In the genomic region with DNA sequence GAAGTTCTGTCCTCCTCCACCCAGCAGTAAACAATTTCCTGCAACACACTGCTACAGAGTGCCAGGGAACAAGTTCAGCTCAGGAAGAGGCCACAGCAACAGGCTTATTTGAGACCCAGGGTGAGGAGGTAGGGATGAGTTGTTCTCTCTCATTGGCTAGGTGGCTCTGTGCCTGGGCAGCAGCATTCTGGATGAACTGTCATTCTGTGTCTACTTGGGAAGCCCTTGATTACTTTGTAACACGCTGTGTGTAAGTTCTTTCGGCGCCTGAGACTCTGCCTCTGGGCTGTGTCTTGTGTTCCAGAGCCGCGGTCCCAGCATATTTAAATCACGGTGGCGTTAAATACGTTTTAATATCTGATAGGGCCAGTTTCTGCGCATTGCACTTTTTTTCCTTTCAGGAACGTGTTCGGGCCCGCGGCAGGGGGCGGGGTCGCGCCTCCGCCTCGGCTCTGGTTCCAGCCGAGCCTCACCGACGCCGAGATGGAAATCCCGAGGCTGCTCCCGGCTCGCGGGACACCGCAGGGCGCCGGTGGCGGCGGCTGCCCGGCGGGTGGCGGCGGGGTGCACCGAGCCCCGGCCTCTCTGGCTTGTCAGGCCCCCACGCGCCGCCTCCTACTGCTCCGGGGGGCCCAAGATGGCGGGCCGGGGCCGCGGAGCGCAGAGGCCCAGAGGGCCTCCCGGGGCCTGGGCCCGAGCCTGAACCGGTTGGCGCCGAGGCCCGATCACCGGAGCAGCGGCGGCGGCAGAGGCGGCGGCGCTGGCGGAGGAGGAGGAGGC, we compare ENCODE assay signal across 8 mouse cellular contexts. TPM values are rescaled to one million over a fixed set of nuclear protein-coding genes. Genes with fewer than 3 reads are reported as not detected.
DNase-seq lines count a peak whose midpoint lies in the region; ATAC-seq and TF ChIP-seq lines count a peak whose summit lies in the region.
"Not testable (repeated sequence)": the region's sequence is repeated elsewhere in the genome, so short reads cannot be mapped to it uniquely, and the experiment has no call there.

A gene (plus strand): TSS at position 378 of the 780 bp plus-strand sequence.

- not testable (repeated sequence) for H3K9me3 ChIP-seq in forebrain, embryonic 11.5 days (ENCODE audit: control insufficient read depth, low read length); heart, embryonic 15.5 days (replicated peaks); intestine, embryonic 16.5 days (ENCODE audit: control insufficient read depth, low read length); liver, embryonic 13.5 days (replicated peaks); midbrain, embryonic 12.5 days; stomach, embryonic 14.5 days (ENCODE audit: control insufficient read depth, low read depth, low read length)

- H3K9ac ChIP-seq in forebrain, embryonic 11.5 days (ENCODE audit: low read length); heart, embryonic 15.5 days; intestine, embryonic 16.5 days (ENCODE audit: low read depth, low read length); liver, embryonic 13.5 days; midbrain, embryonic 12.5 days (replicated peaks); stomach, embryonic 14.5 days (replicated peaks; ENCODE audit: low read depth, low read length): not testable (repeated sequence)

- not testable (repeated sequence) for H3K27me3 ChIP-seq in forebrain, embryonic 11.5 days (ENCODE audit: control insufficient read depth, insufficient read depth, low read length); heart, embryonic 15.5 days; intestine, embryonic 16.5 days (replicated peaks; ENCODE audit: control insufficient read depth, insufficient read depth, low read length); liver, embryonic 13.5 days; midbrain, embryonic 12.5 days; stomach, embryonic 14.5 days (ENCODE audit: control insufficient read depth, insufficient read depth, low read length)

- H3K4me2 ChIP-seq in forebrain, embryonic 11.5 days (ENCODE audit: low read depth, low read length, severe bottlenecking); intestine, embryonic 16.5 days (ENCODE audit: low read depth, low read length); midbrain, embryonic 12.5 days (replicated peaks); stomach, embryonic 14.5 days (replicated peaks; ENCODE audit: low read depth, low read length): not testable (repeated sequence)
- H3K4me2 ChIP-seq in heart, embryonic 15.5 days: 0 out of 2 replicates have a peak within 1 kb of the TSS, but pooled peaks have one; percentile 38
- H3K4me2 ChIP-seq in liver, embryonic 13.5 days: peak within 1 kb of the TSS; percentile 43; the same call in 1 of the 2 replicates

- DNase-seq in adrenal gland, adult 18-20 months (ENCODE audit: low spot score in 2 of 2); forebrain, embryonic 11.5 days (ENCODE audit: low spot score); left cerebral cortex, adult 2 months (ENCODE audit: extremely low spot score in 1 of 2, low spot score in 2 of 2); liver, embryonic 13.5 days: not testable (repeated sequence)

- TF ChIP-seq CTCF in left cerebral cortex, adult 2 months (IDR thresholded peaks at IDR 0.05): not testable (repeated sequence)

- ATAC-seq in forebrain, embryonic 11.5 days (replicated peaks; ENCODE audit: low FRiP score): peak; percentile 78
- ATAC-seq in heart, embryonic 15.5 days (replicated peaks; ENCODE audit: insufficient number of reproducible peaks, insufficient read depth, low FRiP score, low read depth): peak; percentile 74; the same call in 1 of the 2 replicates
- peak; percentile 79 for ATAC-seq in intestine, embryonic 16.5 days
- ATAC-seq in liver, embryonic 13.5 days (ENCODE audit: low read depth): peak; percentile 61
- peak; percentile 72 for ATAC-seq in midbrain, embryonic 12.5 days (ENCODE audit: low FRiP score, low read depth)
- peak; percentile 71 for ATAC-seq in stomach, embryonic 14.5 days (ENCODE audit: insufficient number of reproducible peaks, insufficient read depth, low FRiP score, low read depth)

- intact Hi-C loops in left cerebral cortex, adult 2 months (cut with DNase I): not testable (repeated sequence)

- not testable (repeated sequence) for H3K4me1 ChIP-seq in forebrain, embryonic 11.5 days (replicated peaks; ENCODE audit: control insufficient read depth, insufficient read depth, low read length); heart, embryonic 15.5 days (replicated peaks); intestine, embryonic 16.5 days (ENCODE audit: control insufficient read depth, insufficient read depth, low read length); liver, embryonic 13.5 days (replicated peaks); midbrain, embryonic 12.5 days; stomach, embryonic 14.5 days (ENCODE audit: control insufficient read depth, insufficient read depth, low read length)

- peak within 1 kb of the TSS; percentile 18; the same call in 1 of the 2 replicates for H3K4me3 ChIP-seq in forebrain, embryonic 11.5 days (ENCODE audit: low read depth, low read length)
- H3K4me3 ChIP-seq in heart, embryonic 15.5 days: peak within 1 kb of the TSS; percentile 29
- H3K4me3 ChIP-seq in intestine, embryonic 16.5 days (ENCODE audit: low read length): peak within 1 kb of the TSS; percentile 34
- not testable (repeated sequence) for H3K4me3 ChIP-seq in left cerebral cortex, adult 2 months; stomach, embryonic 14.5 days (ENCODE audit: low read depth, low read length)
- H3K4me3 ChIP-seq in liver, embryonic 13.5 days (replicated peaks): peak within 1 kb of the TSS; percentile 43; the same call in 1 of the 2 replicates
- peak within 1 kb of the TSS; percentile 32; the same call in 1 of the 2 replicates for H3K4me3 ChIP-seq in midbrain, embryonic 12.5 days

- no CpG with 5 or more reads among the region's 60 CpGs for WGBS in forebrain, embryonic 11.5 days
- WGBS in heart, embryonic 15.5 days: no CpG with 5 or more reads among the region's 60 CpGs
- no CpG with 5 or more reads among the region's 60 CpGs for WGBS in intestine, embryonic 16.5 days
- no CpG with 5 or more reads among the region's 60 CpGs for WGBS in liver, embryonic 13.5 days (ENCODE audit: insufficient replicate concordance)
- WGBS in midbrain, embryonic 12.5 days: no CpG with 5 or more reads among the region's 60 CpGs
- no CpG with 5 or more reads among the region's 60 CpGs for WGBS in stomach, embryonic 14.5 days

- H3K36me3 ChIP-seq in forebrain, embryonic 11.5 days (ENCODE audit: control insufficient read depth, insufficient read depth, low read length); heart, embryonic 15.5 days; intestine, embryonic 16.5 days (ENCODE audit: control insufficient read depth, insufficient read depth, low read length); liver, embryonic 13.5 days; midbrain, embryonic 12.5 days; stomach, embryonic 14.5 days (ENCODE audit: control insufficient read depth, insufficient read depth, low read length): not testable (repeated sequence)

- H3K27ac ChIP-seq in forebrain, embryonic 11.5 days (ENCODE audit: low read depth, low read length); heart, embryonic 15.5 days; intestine, embryonic 16.5 days (ENCODE audit: low read length); left cerebral cortex, adult 2 months; liver, embryonic 13.5 days; midbrain, embryonic 12.5 days (replicated peaks); stomach, embryonic 14.5 days (ENCODE audit: low read length): not testable (repeated sequence)

RNA-seq across cellular contexts. Expression of the gene that starts here (rescaled TPM):
- total RNA-seq in adrenal gland, adult 18-20 months (2021): 10 to 100 TPM; 10.6 to 11.0 TPM
- 1.7 and 2.3 TPM in 2 replicates for polyA plus RNA-seq in forebrain, embryonic 11.5 days (2014; fragmentation: Nextera tagmentation; extraction: Ambion mirVana)
- polyA plus RNA-seq in heart, embryonic 15.5 days (2015; fragmentation: Nextera tagmentation; extraction: Ambion mirVana): 0.60 and 0.71 TPM in 2 replicates
- polyA plus RNA-seq in intestine, embryonic 16.5 days (2015; fragmentation: Nextera tagmentation; extraction: Ambion mirVana): 0.80 and 0.93 TPM in 2 replicates
- 10 to 100 TPM; 21.8 to 23.7 TPM for total RNA-seq in left cerebral cortex, adult 2 months (2021)
- polyA plus RNA-seq in liver, embryonic 13.5 days (2015; fragmentation: Nextera tagmentation; extraction: Ambion mirVana): 0.13 and 0.23 TPM in 2 replicates
- 1.7 and 1.8 TPM in 2 replicates for polyA plus RNA-seq in midbrain, embryonic 12.5 days (2016; fragmentation: Nextera tagmentation; extraction: Ambion mirVana)
- 2.4 TPM in 2 replicates for polyA plus RNA-seq in stomach, embryonic 14.5 days (2014; fragmentation: Nextera tagmentation; extraction: Ambion mirVana)

Comparison
In these comparisons a context has a peak if more than half of its experiments do, and no peak if none do; other contexts are left out.
1. Peak in ATAC-seq, H3K4me3 ChIP-seq and H3K4me2 ChIP-seq in heart, embryonic 15.5 days; RNA of the gene not detected or under 1 TPM.
2. Peak in ATAC-seq and H3K4me3 ChIP-seq in intestine, embryonic 16.5 days; RNA of the gene not detected or under 1 TPM.
3. Peak in ATAC-seq, H3K4me3 ChIP-seq and H3K4me2 ChIP-seq in liver, embryonic 13.5 days; RNA of the gene not detected or under 1 TPM.